Mouse (Mus musculus) neural tube, embryonic 13.5 days (tissue): ENCODE measurements around the gene Hdgf. TPM values are rescaled to one million over a fixed set of nuclear protein-coding genes. Genes with fewer than 3 reads are reported as not detected.
"Not testable (repeated sequence)": the region's sequence is repeated elsewhere in the genome, so short reads cannot be mapped to it uniquely, and the experiment has no call there.

Source experiments
- ATAC-seq: fragments of 200-750 bp; cut with Nextera tagmentation; 2 replicates; pipeline ENCODE4 v1.8.0; 2017; ENCODE audit warnings: low read depth, mild to moderate bottlenecking, moderate TSS enrichment, moderate library complexity
- H3K27ac ChIP-seq: fragments of 300-500 bp; sonication (generic); replicated peaks from 2 replicates; pipeline ENCODE4 v1.5.1; 2015; ENCODE audit warnings: moderate library complexity, mild to moderate bottlenecking, inconsistent platforms
- H3K27me3 ChIP-seq: fragments of 300-500 bp; sonication (generic); 2 replicates; pipeline ENCODE4 v1.6.1; 2015; ENCODE audit warnings: mild to moderate bottlenecking, inconsistent platforms
- H3K36me3 ChIP-seq: fragments of 300-500 bp; sonication (generic); 2 replicates; pipeline ENCODE4 v1.6.1; 2015; ENCODE audit warnings: mild to moderate bottlenecking, inconsistent platforms
- H3K4me1 ChIP-seq: fragments of 300-500 bp; sonication (generic); replicated peaks from 2 replicates; pipeline ENCODE4 v1.6.1; 2015; ENCODE audit warnings: inconsistent platforms
- H3K4me2 ChIP-seq: fragments of 300-500 bp; sonication (generic); 2 replicates; pipeline ENCODE4 v1.6.1; 2015; ENCODE audit warnings: inconsistent platforms, mild to moderate bottlenecking, moderate library complexity
- H3K4me3 ChIP-seq: fragments of 300-500 bp; sonication (generic); 2 replicates; pipeline ENCODE4 v1.5.1; 2015; ENCODE audit warnings: mild to moderate bottlenecking, inconsistent platforms
- H3K9ac ChIP-seq: fragments of 300-500 bp; sonication (generic); 2 replicates; pipeline ENCODE4 v1.6.1; 2015; ENCODE audit warnings: moderate library complexity, mild to moderate bottlenecking, inconsistent platforms
- H3K9me3 ChIP-seq: fragments of 300-500 bp; sonication (generic); 2 replicates; pipeline ENCODE4 v1.6.1; 2016; ENCODE audit warnings: inconsistent platforms
- WGBS: fragments of 180-500 bp; shearing (Covaris S2); methylation state at CpG from one replicate; pipeline ENCODE4 v1.1.7; 2015; 5-methylcytosine and 5-hydroxymethylcytosine counted together
- polyA plus RNA-seq: library from polyadenylated mRNA; unstranded; fragments of >200 nt; fragmentation: Nextera tagmentation; extraction: Ambion mirVana; gene quantifications from 2 replicates; pipeline ENCODE4 v1.2.1, GENCODE M21; 2015

Hdgf gene
- 186 and 218 TPM in 2 replicates for polyA plus RNA-seq

DNA sequence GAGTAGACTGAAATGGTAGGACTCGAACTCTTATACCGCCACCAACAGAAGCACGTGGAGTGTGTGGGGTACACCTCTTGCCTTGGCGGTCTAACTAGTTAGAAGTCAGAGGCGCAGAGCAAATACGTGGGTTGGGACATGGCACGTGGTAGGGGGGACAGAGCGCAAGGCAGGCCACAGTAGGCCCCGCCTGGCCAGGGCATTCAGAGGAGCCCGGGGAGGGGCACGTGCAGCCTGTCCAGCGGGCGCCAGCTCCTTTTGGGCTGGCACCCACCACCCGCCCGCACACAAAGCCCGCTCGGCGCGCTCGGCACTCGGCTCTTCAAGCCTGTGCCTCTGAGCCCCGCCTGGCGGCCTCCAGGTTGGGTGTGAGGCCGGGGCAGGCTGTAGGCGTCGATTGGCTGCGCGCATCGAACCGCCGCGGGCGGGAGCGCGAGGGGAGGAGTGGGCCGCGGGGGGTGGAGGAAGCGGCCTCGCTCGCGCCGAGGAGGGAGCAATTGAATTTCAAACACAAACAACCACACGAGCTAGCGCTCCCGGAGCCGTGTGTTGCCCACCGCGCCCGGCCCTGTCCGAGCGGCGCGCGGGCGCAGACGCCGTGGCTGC is at the start of gene Hdgf:
Gene Hdgf (plus strand): TSS at position 442 of the 606 bp plus-strand sequence.
- Histone ChIP-seq H3K4me2 (peak within 1 kb of the TSS; percentile 97), H3K9me3 (no peaks in the 10 kb centered on the region), H3K36me3 (no peaks in the 10 kb centered on the region), H3K27me3 (no peaks in the 10 kb centered on the region), H3K27ac (peak within 1 kb of the TSS; percentile 96), H3K4me3 (peak within 1 kb of the TSS; percentile 97), H3K4me1 (peaks cover 40% of the 10 kb centered on the region), H3K9ac (peak within 1 kb of the TSS; percentile 95)
- peak; percentile 93 for ATAC-seq
- WGBS = 1% methylated on average over 56 of the region's 57 CpGs

DNA sequence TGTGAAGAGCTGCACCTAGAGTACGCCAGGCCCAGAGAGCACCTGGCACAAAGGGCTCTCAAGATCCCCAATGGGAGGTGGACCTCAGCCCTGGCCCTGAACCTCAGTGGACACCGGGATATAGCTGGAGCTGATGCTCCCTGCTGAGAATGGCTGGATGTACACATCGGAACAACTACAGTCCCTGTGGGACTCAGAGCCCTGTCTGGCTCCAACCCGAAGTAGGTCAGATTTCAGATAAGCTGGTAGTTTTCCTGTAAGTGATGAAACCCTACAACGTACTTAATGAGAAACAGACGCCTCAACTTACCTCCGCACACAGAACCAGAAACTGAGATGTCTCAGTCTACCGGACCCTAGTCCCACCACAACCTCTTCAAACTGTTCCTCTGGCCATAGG is 48.5 kb upstream of the Hdgf start:
- H3K36me3 ChIP-seq = peaks cover 55% of the 10 kb centered on the region
- no peaks in the 10 kb centered on the region for H3K9me3 ChIP-seq
- 95% methylated on average over 8 of the region's 8 CpGs for WGBS
- no peak overlapping the region for H3K9ac ChIP-seq
- ATAC-seq = no peak
- no peaks in the 10 kb centered on the region for H3K27me3 ChIP-seq
- no peak overlapping the region for H3K4me2 ChIP-seq
- peaks cover 4% of the 10 kb centered on the region; the same call in 1 of the 2 replicates for H3K4me1 ChIP-seq
- H3K4me3 ChIP-seq = no peak overlapping the region
- no peak overlapping the region for H3K27ac ChIP-seq

- Histone ChIP-seq H3K4me2 (no peak overlapping the region), H3K4me1 (0 out of 2 replicates have a peak, but pooled peaks cover 4% of the 10 kb centered on the region), H3K9me3 (no peaks in the 10 kb centered on the region), H3K27me3 (no peaks in the 10 kb centered on the region), H3K4me3 (no peak overlapping the region), H3K9ac (no peak overlapping the region), H3K36me3 (peaks cover 72% of the 10 kb centered on the region), H3K27ac (no peak overlapping the region)
- 35% methylated on average over 3 of the region's 3 CpGs for WGBS
- 0 out of 2 replicates have a peak, but pooled peaks have one; percentile 36 for ATAC-seq
Observed at GRCm38 (mm10) chr3:87859813-87860212, 46.3 kb upstream of the Hdgf start.

GRCm38 (mm10) chr3:87864111-87864510 is 42.0 kb upstream of the Hdgf start:
- 96% methylated on average over 4 of the region's 4 CpGs for WGBS
- not testable (repeated sequence) for H3K4me1 ChIP-seq

DNA sequence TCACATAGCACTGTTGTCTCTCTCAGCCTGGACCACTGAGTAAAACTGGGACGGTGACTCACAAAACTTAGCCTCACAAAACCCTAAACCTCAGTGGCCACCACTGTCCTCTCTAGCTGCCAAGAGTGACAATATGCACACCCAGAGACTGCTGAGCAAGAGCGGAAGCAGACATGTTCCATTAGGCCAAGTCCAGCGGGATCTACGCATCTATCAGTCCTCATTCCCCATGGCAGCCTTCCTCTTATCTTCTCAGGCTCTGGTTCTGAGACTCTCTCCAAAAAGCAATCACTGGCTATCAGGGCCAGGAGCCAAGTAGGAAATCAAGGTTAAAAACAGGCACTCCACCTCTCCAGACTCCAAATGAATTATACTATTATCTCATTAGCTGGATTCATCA is 28.4 kb upstream of the Hdgf start:
- no peak overlapping the region for H3K27ac ChIP-seq
- no peak for ATAC-seq
- H3K9ac ChIP-seq = no peak overlapping the region
- no peaks in the 10 kb centered on the region for H3K27me3 ChIP-seq
- H3K36me3 ChIP-seq = peaks cover 27% of the 10 kb centered on the region
- H3K4me3 ChIP-seq = no peak overlapping the region
- no peak overlapping the region for H3K4me2 ChIP-seq
- no peaks in the 10 kb centered on the region for H3K9me3 ChIP-seq
- 85% methylated on average over 4 of the region's 4 CpGs for WGBS
- H3K4me1 ChIP-seq = peaks cover 4% of the 10 kb centered on the region

More at GRCm38 (mm10) chr3:87864111-87864510, 42.0 kb upstream of the Hdgf start:
- H3K27me3 ChIP-seq, H3K27ac ChIP-seq, H3K4me3 ChIP-seq, H3K9me3 ChIP-seq, H3K9ac ChIP-seq, ATAC-seq, H3K4me2 ChIP-seq: not testable (repeated sequence)
- H3K36me3 ChIP-seq = peaks cover 79% of the 10 kb centered on the region

DNA sequence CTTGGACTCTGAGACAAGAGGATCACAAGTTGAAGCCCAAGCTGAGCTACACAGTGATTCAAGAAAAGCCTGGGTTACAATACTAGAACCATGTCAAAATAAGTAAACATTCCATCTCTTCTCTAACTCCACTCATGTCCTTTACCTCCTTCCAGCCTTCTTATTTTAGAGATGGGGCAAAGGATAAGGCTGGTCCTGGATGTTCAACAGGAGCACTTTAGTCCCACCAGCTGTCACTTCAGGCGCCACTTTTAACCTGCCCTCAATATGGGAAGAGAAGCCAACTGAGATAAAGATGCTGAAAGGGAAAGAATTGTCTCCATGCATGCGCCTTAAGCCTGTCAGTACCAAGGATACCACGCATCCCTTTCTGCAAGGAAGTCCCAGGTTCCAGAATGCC is 21.8 kb upstream of the Hdgf start:
- H3K27ac ChIP-seq = no peak overlapping the region
- H3K27me3 ChIP-seq = no peaks in the 10 kb centered on the region
- H3K9ac ChIP-seq = peak overlapping the region; percentile 97
- peaks cover 22% of the 10 kb centered on the region for H3K4me1 ChIP-seq
- no peaks in the 10 kb centered on the region for H3K9me3 ChIP-seq
- peak overlapping the region; percentile 99 for H3K4me3 ChIP-seq
- peak overlapping the region; percentile 98 for H3K4me2 ChIP-seq
- WGBS = 5% methylated on average over 3 of the region's 3 CpGs
- H3K36me3 ChIP-seq = peaks cover 16% of the 10 kb centered on the region
- ATAC-seq = no peak

- Histone ChIP-seq H3K4me2 (peak overlapping the region; percentile 98), H3K4me3 (peak overlapping the region; percentile 99), H3K27me3 (no peaks in the 10 kb centered on the region), H3K9ac (peak overlapping the region; percentile 97), H3K9me3 (no peaks in the 10 kb centered on the region), H3K36me3 (peaks cover 13% of the 10 kb centered on the region), H3K27ac (peak overlapping the region; percentile 89), H3K4me1 (peaks cover 22% of the 10 kb centered on the region)
- peak; percentile 17 for ATAC-seq
- under 1% methylated on average over 22 of the region's 28 CpGs for WGBS
Observed at GRCm38 (mm10) chr3:87884708-87885251, 21.3 kb upstream of the Hdgf start.

- peak; percentile 98 for ATAC-seq
- Histone ChIP-seq H3K27me3 (no peaks in the 10 kb centered on the region), H3K4me2 (peak within 1 kb of the TSS; percentile 98), H3K9ac (peak within 1 kb of the TSS; percentile 97), H3K9me3 (no peaks in the 10 kb centered on the region), H3K27ac (peak within 1 kb of the TSS; percentile 89), H3K36me3 (peaks cover 7% of the 10 kb centered on the region), H3K4me3 (peak within 1 kb of the TSS; percentile 99), H3K4me1 (peaks cover 22% of the 10 kb centered on the region)
- 1% methylated on average over 33 of the region's 33 CpGs for WGBS
Observed at GRCm38 (mm10) chr3:87885281-87886003, 20.7 kb upstream of the Hdgf start, which contains the start of gene Prcc. Gene Prcc, minus strand, starts transcription at chr3:87885608.

GRCm38 (mm10) chr3:87886004-87886365 is 20.1 kb upstream of the Hdgf start:
- H3K9ac ChIP-seq = peak overlapping the region; percentile 64
- H3K36me3 ChIP-seq = 0 out of 2 replicates have a peak, but pooled peaks cover 3% of the 10 kb centered on the region
- H3K4me2 ChIP-seq = peak overlapping the region; percentile 51
- H3K27ac ChIP-seq = no peak overlapping the region
- peak; percentile 29; the same call in 1 of the 2 replicates for ATAC-seq
- no peaks in the 10 kb centered on the region for H3K27me3 ChIP-seq
- peaks cover 22% of the 10 kb centered on the region for H3K4me1 ChIP-seq
- peak overlapping the region; percentile 99 for H3K4me3 ChIP-seq
- no peaks in the 10 kb centered on the region for H3K9me3 ChIP-seq
- 20% methylated on average over 10 of the region's 10 CpGs for WGBS

GRCm38 (mm10) chr3:87886416-87886815 is 19.7 kb upstream of the Hdgf start:
- H3K27me3 ChIP-seq = no peaks in the 10 kb centered on the region
- WGBS = 86% methylated on average over 6 of the region's 6 CpGs
- H3K4me1 ChIP-seq = peaks cover 22% of the 10 kb centered on the region
- 0 out of 2 replicates have a peak, but pooled peaks cover 3% of the 10 kb centered on the region for H3K36me3 ChIP-seq
- ATAC-seq = 0 out of 2 replicates have a peak, but pooled peaks have one; percentile 1
- no peaks in the 10 kb centered on the region for H3K9me3 ChIP-seq
- H3K4me3 ChIP-seq = peak overlapping the region; percentile 99
- peak overlapping the region; percentile 51 for H3K4me2 ChIP-seq
- H3K9ac ChIP-seq = no peak overlapping the region
- H3K27ac ChIP-seq = no peak overlapping the region

DNA sequence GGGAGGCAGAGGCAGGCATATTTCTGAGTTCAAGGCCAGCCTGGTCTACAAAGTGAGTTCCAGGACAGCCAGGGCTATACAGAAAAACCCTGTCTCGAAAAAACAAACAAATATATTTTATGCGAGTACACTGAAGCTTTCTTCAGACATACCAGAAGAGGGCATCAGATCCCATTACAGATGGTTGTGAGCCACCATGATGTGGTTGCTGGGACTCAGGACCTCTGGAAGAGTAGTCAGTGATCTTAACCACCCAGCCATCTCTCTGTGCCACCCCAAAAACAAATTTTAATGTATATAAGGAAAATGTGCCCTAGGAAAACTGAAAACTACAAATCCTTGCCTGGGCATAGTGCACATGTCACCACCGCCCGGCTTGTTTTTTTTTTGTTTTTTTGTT is 18.7 kb upstream of the Hdgf start:
- H3K27ac ChIP-seq, H3K4me2 ChIP-seq, H3K9ac ChIP-seq, ATAC-seq, H3K4me3 ChIP-seq, H3K27me3 ChIP-seq, H3K36me3 ChIP-seq, H3K9me3 ChIP-seq: not testable (repeated sequence)
- H3K4me1 ChIP-seq = peaks cover 20% of the 10 kb centered on the region
- WGBS = 80% methylated on average over 4 of the region's 4 CpGs

- WGBS = 58% methylated on average over 3 of the region's 3 CpGs
- no peak overlapping the region for H3K27ac ChIP-seq
- no peaks in the 10 kb centered on the region for H3K9me3 ChIP-seq
- no peaks in the 10 kb centered on the region for H3K36me3 ChIP-seq
- H3K4me2 ChIP-seq = no peak overlapping the region
- no peaks in the 10 kb centered on the region for H3K27me3 ChIP-seq
- ATAC-seq = no peak
- no peaks in the 10 kb centered on the region for H3K4me1 ChIP-seq
- H3K4me3 ChIP-seq = no peak overlapping the region
- H3K9ac ChIP-seq = no peak overlapping the region
Observed at GRCm38 (mm10) chr3:87891481-87891880, 14.6 kb upstream of the Hdgf start.
